Mouse (Mus musculus): ENCODE results near the gene Large1. TPM values are rescaled to one million over a fixed set of nuclear protein-coding genes. Genes with fewer than 3 reads are reported as not detected.
"Not testable (repeated sequence)": the region's sequence is repeated elsewhere in the genome, so short reads cannot be mapped to it uniquely, and the experiment has no call there.

The Large1 gene
- polyA plus RNA-seq, 1 experiment from 2014 or later = 5.6 TPM

DNA sequence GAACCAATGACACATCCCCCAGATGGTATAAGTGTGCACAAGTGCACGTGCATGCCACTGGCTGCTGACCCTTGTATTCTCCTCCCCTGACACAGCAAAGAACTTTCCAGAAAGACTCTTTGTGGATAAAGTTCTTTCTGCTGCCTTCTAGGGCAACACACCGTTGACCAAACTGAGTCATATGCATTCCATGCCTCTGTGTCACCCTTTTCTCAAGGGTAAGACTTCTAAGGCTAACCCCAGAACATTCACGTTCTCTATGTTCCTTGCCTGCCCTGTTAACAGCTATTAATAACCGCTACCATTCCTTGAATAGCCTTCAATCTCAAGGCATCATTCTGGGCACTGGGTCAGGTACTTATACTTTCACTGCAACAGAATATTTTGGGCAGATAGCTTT lies 77.3 kb downstream of the Large1 start:
- Histone ChIP-seq H3K27me3 (ENCODE audit: control insufficient read depth, insufficient read depth, low read length) (no peaks in the 10 kb centered on the region), H3K4me3 (ENCODE audit: low read length) (no peak overlapping the region), H3K9me3 (replicated peaks; ENCODE audit: control insufficient read depth, low read length) (no peaks in the 10 kb centered on the region), H3K36me3 (ENCODE audit: control insufficient read depth, insufficient read depth) (no peaks in the 10 kb centered on the region), H3K27ac (ENCODE audit: low read length) (peak overlapping the region; percentile 67), H3K4me2 (ENCODE audit: low read depth, low read length) (no peak overlapping the region), H3K4me1 (ENCODE audit: control insufficient read depth, insufficient read depth, low read length) (peaks cover 23% of the 10 kb centered on the region), H3K9ac (ENCODE audit: low read length) (no peak overlapping the region)
- no peak for ATAC-seq (replicated peaks; ENCODE audit: extremely low read depth, insufficient read depth, low FRiP score)
- 33% methylated on average over 4 of the region's 4 CpGs for whole genome bisulfite sequencing

DNA sequence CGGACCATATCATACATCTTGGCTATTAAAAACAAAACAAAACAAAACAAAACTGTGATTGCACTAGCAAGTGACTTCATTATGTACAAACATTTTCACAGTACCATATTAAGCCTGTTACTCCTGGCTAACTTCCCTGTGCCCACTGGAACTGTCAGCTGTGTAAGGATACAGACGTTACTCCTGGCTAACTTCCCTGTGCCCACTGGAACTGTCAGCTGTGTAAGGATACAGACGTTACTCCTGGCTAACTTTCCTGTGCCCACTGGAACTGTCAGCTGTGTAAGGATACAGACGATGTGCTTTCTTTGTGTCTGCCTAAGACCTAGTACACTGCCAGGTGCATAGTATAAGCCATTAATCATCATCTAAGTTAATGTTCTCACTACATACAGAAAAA lies 77.9 kb downstream of the Large1 start:
- H3K4me2 ChIP-seq (ENCODE audit: low read depth, low read length); H3K9ac ChIP-seq (ENCODE audit: low read length); H3K9me3 ChIP-seq (replicated peaks; ENCODE audit: control insufficient read depth, low read length); H3K36me3 ChIP-seq (ENCODE audit: control insufficient read depth, insufficient read depth); H3K27me3 ChIP-seq (ENCODE audit: control insufficient read depth, insufficient read depth, low read length); H3K4me3 ChIP-seq (ENCODE audit: low read length): not testable (repeated sequence)
- peak; percentile 67 for ATAC-seq (replicated peaks; ENCODE audit: extremely low read depth, insufficient read depth, low FRiP score)
- peak overlapping the region; percentile 67; the same call in 1 of the 2 replicates for H3K27ac ChIP-seq (ENCODE audit: low read length)
- WGBS = 42% methylated on average over 4 of the region's 4 CpGs
- peaks cover 23% of the 10 kb centered on the region for H3K4me1 ChIP-seq (ENCODE audit: control insufficient read depth, insufficient read depth, low read length)

DNA sequence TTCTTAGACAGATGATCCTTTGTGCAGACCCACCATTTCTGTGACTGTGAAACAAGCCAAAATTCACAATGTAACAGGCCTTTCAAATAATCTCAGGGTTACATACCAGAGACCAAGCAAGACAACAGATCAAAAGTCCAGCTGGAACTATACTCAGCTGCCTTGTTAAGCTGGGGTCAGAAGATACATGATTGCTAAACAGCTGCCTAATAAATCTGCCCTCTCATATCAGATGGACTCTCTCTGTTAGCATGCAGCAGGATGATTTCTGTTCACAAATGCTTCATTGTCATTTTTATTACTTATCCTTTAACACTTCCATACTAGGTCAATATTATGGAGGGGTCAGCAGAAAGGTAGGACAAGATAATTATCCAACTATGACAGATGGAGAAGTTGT lies 80.2 kb downstream of the Large1 start:
- Histone ChIP-seq H3K27ac (ENCODE audit: low read length) (no peak overlapping the region), H3K27me3 (ENCODE audit: control insufficient read depth, insufficient read depth, low read length) (no peaks in the 10 kb centered on the region)
- no peak for ATAC-seq (replicated peaks; ENCODE audit: extremely low read depth, insufficient read depth, low FRiP score)

DNA sequence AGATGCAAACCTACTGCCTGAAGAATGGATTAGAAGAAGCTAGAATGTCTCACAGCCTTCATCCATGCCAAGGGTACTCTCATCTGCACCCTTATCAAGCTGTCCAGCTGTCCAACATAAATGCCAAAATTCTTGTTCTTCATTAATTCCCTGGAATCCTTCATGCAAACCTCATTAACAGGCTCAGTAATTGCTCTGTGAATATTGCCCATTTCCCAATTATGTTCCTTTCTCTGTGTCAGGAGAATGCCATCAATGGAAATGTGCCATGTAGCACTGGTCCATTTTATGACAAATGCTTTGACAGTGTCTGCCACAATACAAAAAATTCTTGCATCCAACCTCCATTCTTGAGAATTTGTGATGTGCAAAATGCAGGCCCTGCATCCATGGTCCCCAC lies 82.3 kb downstream of the Large1 start:
- peaks cover 21% of the 10 kb centered on the region for H3K4me1 ChIP-seq (ENCODE audit: control insufficient read depth, insufficient read depth, low read length)
- H3K9me3 ChIP-seq (replicated peaks; ENCODE audit: control insufficient read depth, low read length) = no peaks in the 10 kb centered on the region
- no peak for ATAC-seq (replicated peaks; ENCODE audit: extremely low read depth, insufficient read depth, low FRiP score)
- H3K27me3 ChIP-seq (ENCODE audit: control insufficient read depth, insufficient read depth, low read length) = no peaks in the 10 kb centered on the region
- H3K9ac ChIP-seq (ENCODE audit: low read length) = no peak overlapping the region
- H3K36me3 ChIP-seq (ENCODE audit: control insufficient read depth, insufficient read depth) = no peaks in the 10 kb centered on the region
- no peak overlapping the region for H3K4me2 ChIP-seq (ENCODE audit: low read depth, low read length)
- no peak overlapping the region for H3K27ac ChIP-seq (ENCODE audit: low read length)
- H3K4me3 ChIP-seq (ENCODE audit: low read length) = no peak overlapping the region

More for the DNA sequence above, 80.2 kb downstream of the Large1 start:
- H3K4me2 ChIP-seq (ENCODE audit: low read depth, low read length) = no peak overlapping the region
- H3K4me1 ChIP-seq (ENCODE audit: control insufficient read depth, insufficient read depth, low read length) = peaks cover 23% of the 10 kb centered on the region
- no peaks in the 10 kb centered on the region for H3K36me3 ChIP-seq (ENCODE audit: control insufficient read depth, insufficient read depth)
- H3K9ac ChIP-seq (ENCODE audit: low read length) = no peak overlapping the region
- H3K4me3 ChIP-seq (ENCODE audit: low read length) = no peak overlapping the region
- no peaks in the 10 kb centered on the region for H3K9me3 ChIP-seq (replicated peaks; ENCODE audit: control insufficient read depth, low read length)

DNA sequence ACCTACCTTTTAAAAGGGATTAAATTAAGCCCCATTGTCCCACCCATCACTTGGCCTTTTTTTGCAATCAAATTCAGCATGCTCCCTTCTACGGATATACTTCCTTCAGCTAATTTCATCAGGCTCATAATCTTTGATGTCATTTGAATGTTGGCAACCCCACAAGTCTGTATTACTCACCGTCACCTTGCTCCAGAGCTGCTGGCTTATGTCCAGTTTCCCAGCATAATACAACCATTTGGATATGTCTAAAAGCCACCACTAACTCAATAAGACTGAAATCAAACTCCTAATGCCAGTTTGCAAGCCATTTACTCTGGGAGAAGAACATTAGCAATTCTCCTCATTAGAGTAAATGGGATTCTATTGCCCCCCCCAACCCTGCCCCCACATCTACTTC lies 95.4 kb downstream of the Large1 start:
- Histone ChIP-seq H3K9me3 (replicated peaks; ENCODE audit: control insufficient read depth, low read length) (peaks cover 7% of the 10 kb centered on the region), H3K27ac (ENCODE audit: low read length) (no peak overlapping the region), H3K4me2 (ENCODE audit: low read depth, low read length) (no peak overlapping the region), H3K36me3 (ENCODE audit: control insufficient read depth, insufficient read depth) (peaks cover 3% of the 10 kb centered on the region; the same call in 1 of the 2 replicates), H3K4me3 (ENCODE audit: low read length) (no peak overlapping the region), H3K9ac (ENCODE audit: low read length) (no peak overlapping the region), H3K4me1 (ENCODE audit: control insufficient read depth, insufficient read depth, low read length) (0 out of 2 replicates have a peak, but pooled peaks cover 4% of the 10 kb centered on the region), H3K27me3 (ENCODE audit: control insufficient read depth, insufficient read depth, low read length) (no peaks in the 10 kb centered on the region)
- no peak for ATAC-seq (replicated peaks; ENCODE audit: extremely low read depth, insufficient read depth, low FRiP score)
- WGBS = 19% methylated on average over 2 of the region's 2 CpGs

DNA sequence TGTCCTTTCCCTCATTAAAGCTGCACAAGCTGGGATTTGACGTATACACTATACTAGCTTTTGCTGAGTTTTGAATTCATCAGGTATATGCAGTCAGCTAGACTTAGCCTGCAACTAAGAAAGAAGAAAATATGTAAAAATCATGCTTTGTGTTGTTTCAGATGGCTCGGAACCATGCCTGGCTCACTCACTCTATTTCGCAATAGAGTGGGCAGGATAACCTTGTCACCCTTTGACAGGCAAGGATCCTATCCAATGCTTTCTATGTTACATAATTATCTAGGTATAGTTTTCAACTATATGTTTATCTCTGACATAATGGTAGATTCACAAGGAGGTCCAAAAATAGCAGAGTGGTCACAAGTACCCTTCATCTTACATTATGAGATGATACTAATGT lies 109.2 kb downstream of the Large1 start:
- Histone ChIP-seq H3K4me1 (ENCODE audit: control insufficient read depth, insufficient read depth, low read length) (no peaks in the 10 kb centered on the region), H3K27me3 (ENCODE audit: control insufficient read depth, insufficient read depth, low read length) (no peaks in the 10 kb centered on the region), H3K9me3 (replicated peaks; ENCODE audit: control insufficient read depth, low read length) (peaks cover 2% of the 10 kb centered on the region), H3K27ac (ENCODE audit: low read length) (no peak overlapping the region), H3K4me3 (ENCODE audit: low read length) (no peak overlapping the region), H3K36me3 (ENCODE audit: control insufficient read depth, insufficient read depth) (peaks cover 2% of the 10 kb centered on the region; the same call in 1 of the 2 replicates), H3K9ac (ENCODE audit: low read length) (no peak overlapping the region), H3K4me2 (ENCODE audit: low read depth, low read length) (no peak overlapping the region)
- WGBS = 95% methylated on average over 3 of the region's 3 CpGs
- ATAC-seq (replicated peaks; ENCODE audit: extremely low read depth, insufficient read depth, low FRiP score) = no peak

DNA sequence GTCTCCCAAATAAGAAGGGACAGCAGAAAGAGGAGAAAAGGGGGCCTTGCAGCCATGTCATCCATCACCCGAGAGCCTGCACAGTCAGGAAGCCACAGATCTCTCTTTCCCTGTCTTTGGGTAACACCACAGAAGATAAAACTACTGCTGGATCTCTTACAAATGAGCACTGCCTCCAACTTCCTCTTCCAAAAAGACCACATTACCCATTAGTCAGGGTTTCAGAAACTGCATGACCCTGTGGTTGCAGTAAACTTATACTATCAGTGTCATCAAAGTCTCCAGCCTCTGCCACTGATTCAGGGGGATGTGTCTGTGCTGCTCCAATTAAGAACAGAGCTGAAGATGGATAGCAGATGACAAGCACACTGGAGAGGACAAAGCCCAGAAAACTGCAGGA lies 111.3 kb downstream of the Large1 start:
- no peaks in the 10 kb centered on the region for H3K4me1 ChIP-seq (ENCODE audit: control insufficient read depth, insufficient read depth, low read length)
- 64% methylated on average over 1 of the region's 1 CpGs for WGBS
- H3K27ac ChIP-seq (ENCODE audit: low read length) = no peak overlapping the region
- no peak for ATAC-seq (replicated peaks; ENCODE audit: extremely low read depth, insufficient read depth, low FRiP score)
- no peak overlapping the region for H3K4me3 ChIP-seq (ENCODE audit: low read length)
- no peak overlapping the region for H3K9ac ChIP-seq (ENCODE audit: low read length)
- H3K4me2 ChIP-seq (ENCODE audit: low read depth, low read length) = no peak overlapping the region
- H3K27me3 ChIP-seq (ENCODE audit: control insufficient read depth, insufficient read depth, low read length) = no peaks in the 10 kb centered on the region
- H3K9me3 ChIP-seq (replicated peaks; ENCODE audit: control insufficient read depth, low read length) = peaks cover 2% of the 10 kb centered on the region
- H3K36me3 ChIP-seq (ENCODE audit: control insufficient read depth, insufficient read depth) = peaks cover 2% of the 10 kb centered on the region; the same call in 1 of the 2 replicates

DNA sequence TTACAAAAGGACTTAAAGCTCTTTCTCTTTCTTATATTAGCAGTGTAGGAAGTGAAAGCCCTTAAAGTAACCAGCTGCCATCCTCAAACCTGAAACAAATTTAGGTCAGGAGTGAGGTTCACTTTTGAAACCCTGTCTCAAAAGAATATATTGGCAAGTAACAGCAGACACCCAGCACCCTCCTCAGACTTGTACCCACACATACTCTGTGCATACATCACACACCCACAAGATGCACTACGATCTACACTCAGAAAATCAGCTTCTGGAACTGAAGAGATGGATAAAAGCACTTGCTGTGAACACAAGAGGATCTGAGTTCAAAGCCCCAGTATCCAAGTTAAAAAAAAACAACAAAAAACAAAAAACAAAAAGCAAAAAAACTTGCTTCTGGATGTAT lies 119.1 kb downstream of the Large1 start:
- Histone ChIP-seq H3K4me2 (ENCODE audit: low read depth, low read length) (no peak overlapping the region), H3K9me3 (replicated peaks; ENCODE audit: control insufficient read depth, low read length) (no peaks in the 10 kb centered on the region), H3K9ac (ENCODE audit: low read length) (no peak overlapping the region), H3K4me3 (ENCODE audit: low read length) (no peak overlapping the region), H3K27ac (ENCODE audit: low read length) (no peak overlapping the region), H3K36me3 (ENCODE audit: control insufficient read depth, insufficient read depth) (no peaks in the 10 kb centered on the region), H3K27me3 (ENCODE audit: control insufficient read depth, insufficient read depth, low read length) (no peaks in the 10 kb centered on the region), H3K4me1 (ENCODE audit: control insufficient read depth, insufficient read depth, low read length) (no peaks in the 10 kb centered on the region)
- 96% methylated on average over 1 of the region's 1 CpGs for WGBS
- ATAC-seq (replicated peaks; ENCODE audit: extremely low read depth, insufficient read depth, low FRiP score) = no peak

DNA sequence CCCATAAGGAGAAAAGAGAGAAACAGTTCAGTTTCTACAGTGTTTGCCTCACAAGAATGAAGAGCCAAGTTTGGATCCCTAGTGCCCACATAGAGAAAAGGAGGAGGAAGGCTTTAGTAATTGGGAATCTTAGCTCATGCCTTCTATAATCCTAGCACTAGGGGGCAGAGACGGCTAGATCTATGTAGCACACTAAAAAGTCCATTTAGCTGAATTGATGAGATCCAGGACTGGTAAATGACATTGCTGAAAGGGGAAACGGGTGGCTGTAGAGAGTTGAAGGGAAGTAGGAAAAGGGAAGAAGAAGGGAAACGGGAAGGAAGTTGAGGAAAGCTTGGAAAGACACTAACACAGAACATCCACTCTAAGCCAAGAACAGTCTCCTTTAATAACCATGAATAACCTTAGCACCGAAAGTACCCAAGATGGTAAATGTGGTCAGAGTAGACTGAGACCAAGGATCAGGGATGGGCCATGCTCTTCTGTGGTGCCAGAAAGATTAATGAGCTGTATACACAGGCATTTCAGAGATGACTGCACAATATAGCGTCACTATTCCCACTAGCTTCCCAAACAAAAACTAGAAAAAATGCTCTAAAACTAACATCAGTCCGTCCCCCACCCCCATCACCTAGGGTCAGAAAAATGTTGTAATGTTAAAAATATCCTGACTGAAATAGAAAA lies 119.8 kb downstream of the Large1 start:
- Histone ChIP-seq H3K36me3 (ENCODE audit: control insufficient read depth, insufficient read depth) (no peaks in the 10 kb centered on the region), H3K9ac (ENCODE audit: low read length) (no peak overlapping the region), H3K9me3 (replicated peaks; ENCODE audit: control insufficient read depth, low read length) (no peaks in the 10 kb centered on the region), H3K27ac (ENCODE audit: low read length) (no peak overlapping the region), H3K4me2 (ENCODE audit: low read depth, low read length) (no peak overlapping the region), H3K27me3 (ENCODE audit: control insufficient read depth, insufficient read depth, low read length) (no peaks in the 10 kb centered on the region), H3K4me3 (ENCODE audit: low read length) (no peak overlapping the region), H3K4me1 (ENCODE audit: control insufficient read depth, insufficient read depth, low read length) (no peaks in the 10 kb centered on the region)
- ATAC-seq (replicated peaks; ENCODE audit: extremely low read depth, insufficient read depth, low FRiP score) = no peak; the same call in 1 of the 2 replicates
- 48% methylated on average over 6 of the region's 6 CpGs for WGBS

All from heart, embryonic 16.5 days (tissue).